Mouse (Mus musculus) frontal cortex, adult (tissue): ENCODE measurements around the gene Nipbl.
A peak's percentile ranks its signal among the peaks of the same experiment; 100 is the strongest.
"Not testable (repeated sequence)": the region's sequence is repeated elsewhere in the genome, so short reads cannot be mapped to it uniquely, and the experiment has no call there.

Source experiments
- ATAC-seq: cut with Nextera tagmentation; 2 replicates; pipeline ENCODE4 v1.9.2; 2017; ENCODE audit warnings: mild to moderate bottlenecking, moderate library complexity, mixed read lengths; ENCODE audit not compliant: low TSS enrichment

Nipbl gene

GRCm38 (mm10) chr15:8294150-8294549 lies 150.1 kb downstream of the Nipbl start:
- ATAC-seq, result no peak

GRCm38 (mm10) chr15:8291251-8291650 lies 153.0 kb downstream of the Nipbl start:
- ATAC-seq, result no peak

GRCm38 (mm10) chr15:8282155-8282554 lies 162.1 kb downstream of the Nipbl start:
- no peak for ATAC-seq

- 0 out of 2 replicates have a peak, but pooled peaks have one; percentile 34 for ATAC-seq
Measured at GRCm38 (mm10) chr15:8281701-8282100, 162.6 kb downstream of the Nipbl start.

GRCm38 (mm10) chr15:8279929-8280610 lies 164.2 kb downstream of the Nipbl start:
- no peak for ATAC-seq

- no peak for ATAC-seq
Measured at GRCm38 (mm10) chr15:8279320-8279779, 164.9 kb downstream of the Nipbl start.

GRCm38 (mm10) chr15:8277916-8278315 lies 166.3 kb downstream of the Nipbl start:
- ATAC-seq, result not testable (repeated sequence)

- no peak for ATAC-seq
Measured at GRCm38 (mm10) chr15:8271952-8272351, 172.3 kb downstream of the Nipbl start.

GRCm38 (mm10) chr15:8268231-8268630 lies 176.0 kb downstream of the Nipbl start:
- ATAC-seq, result no peak

- no peak for ATAC-seq
Measured at GRCm38 (mm10) chr15:8267211-8267610, 177.1 kb downstream of the Nipbl start.

GRCm38 (mm10) chr15:8265946-8266345 lies 178.3 kb downstream of the Nipbl start:
- ATAC-seq, result no peak
